Mouse (Mus musculus): ENCODE results near the gene Gm28539. TPM values are rescaled to one million over a fixed set of nuclear protein-coding genes. Genes with fewer than 3 reads are reported as not detected.

Gm28539 gene
- 10 to 100 TPM in 1 of 2 experiments, 1 to 10 TPM in 1; 2.0 to 10.4 TPM for total RNA-seq (2023)

DNA sequence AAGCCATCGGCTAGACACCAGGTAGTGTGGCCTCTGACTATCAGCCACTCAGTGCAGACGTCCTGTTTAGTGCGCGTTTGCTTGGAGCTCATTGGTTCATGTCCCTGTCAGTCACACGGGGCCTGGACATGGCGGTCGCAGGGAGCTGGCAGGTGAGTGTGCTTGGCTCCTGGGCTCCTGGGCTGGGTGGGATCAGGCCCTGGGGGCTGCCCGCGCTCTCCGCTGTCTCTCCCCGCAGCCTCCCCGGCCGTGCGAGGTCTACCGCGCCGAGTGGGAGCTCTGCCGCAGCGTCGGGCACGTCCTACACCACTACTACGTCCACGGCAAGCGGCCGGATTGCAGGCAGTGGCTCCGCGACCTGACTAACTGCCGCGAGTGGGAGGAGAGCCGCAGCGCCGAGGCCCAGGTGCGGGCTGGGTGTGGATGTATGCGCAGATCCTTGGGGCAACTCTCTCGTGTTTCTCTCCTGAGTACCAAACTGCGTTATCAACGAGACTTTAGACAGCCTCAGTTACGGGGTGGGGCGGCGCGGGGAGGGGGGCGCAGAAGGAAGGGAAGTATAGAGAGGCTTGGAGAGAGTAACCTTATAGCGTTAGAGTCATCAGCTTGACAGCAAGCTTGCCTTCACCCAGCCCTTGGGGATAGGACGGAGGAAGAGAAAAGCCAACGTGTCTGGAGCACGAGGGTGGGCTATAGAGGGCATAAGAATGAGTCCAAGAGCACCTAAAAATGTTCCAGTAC lies at the start of gene Gm28539, which contains the start of gene 2510002D24Rik:
Gene Gm28539 (plus strand): TSS at position 117 of the 741 bp plus-strand sequence.
Gene 2510002D24Rik (plus strand): TSS at position 111 of the 741 bp plus-strand sequence.

DNA sequence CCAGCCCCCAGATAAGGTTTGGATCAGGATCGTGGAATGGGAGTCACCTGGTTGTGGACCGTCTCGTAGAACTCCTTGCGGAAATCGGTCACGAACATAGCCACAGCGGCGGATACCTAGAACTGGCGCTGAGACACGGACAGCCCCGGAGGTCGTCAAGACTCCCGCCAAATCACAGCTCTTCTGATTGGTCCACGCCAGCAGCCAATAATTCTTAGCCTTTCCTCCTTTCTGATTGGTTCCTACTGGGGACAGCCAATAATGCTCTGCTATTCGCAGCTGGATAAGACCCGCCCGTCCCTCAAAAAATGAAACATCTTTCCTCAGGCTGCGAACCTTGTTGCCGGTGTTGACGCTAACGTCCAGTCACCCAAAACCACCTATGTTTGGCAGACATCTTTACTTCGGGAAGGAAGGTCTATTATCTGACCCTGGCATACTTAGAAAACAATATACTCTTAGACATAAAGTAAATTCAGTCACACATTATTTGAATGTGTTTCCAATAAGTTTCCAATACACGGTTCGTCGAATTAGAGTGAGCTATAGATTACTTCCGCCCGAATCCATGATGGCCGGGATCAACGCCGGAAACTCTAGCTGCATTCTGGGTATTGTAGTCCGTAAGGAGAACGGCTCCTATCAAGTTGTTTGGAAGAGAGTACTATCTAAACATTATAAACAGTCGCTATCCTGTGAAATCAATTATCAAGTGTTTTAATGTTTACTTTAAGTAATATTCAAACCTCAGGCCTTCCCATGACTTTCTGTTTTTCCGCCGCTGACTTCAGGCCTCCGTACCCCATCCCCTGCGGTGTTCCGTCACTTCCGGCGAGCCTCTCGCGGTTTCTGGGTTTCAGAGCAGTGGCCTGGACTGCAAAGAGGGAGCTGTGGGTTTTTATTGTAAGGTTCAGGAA lies 24.7 kb upstream of the Gm28539 start, which contains the start of the genes Ufd1 and Cdc45:
Gene Ufd1 (plus strand): TSS at position 312 of the 917 bp plus-strand sequence.
Gene Cdc45 (minus strand): TSS at position 520 of the 917 bp plus-strand sequence.

DNA sequence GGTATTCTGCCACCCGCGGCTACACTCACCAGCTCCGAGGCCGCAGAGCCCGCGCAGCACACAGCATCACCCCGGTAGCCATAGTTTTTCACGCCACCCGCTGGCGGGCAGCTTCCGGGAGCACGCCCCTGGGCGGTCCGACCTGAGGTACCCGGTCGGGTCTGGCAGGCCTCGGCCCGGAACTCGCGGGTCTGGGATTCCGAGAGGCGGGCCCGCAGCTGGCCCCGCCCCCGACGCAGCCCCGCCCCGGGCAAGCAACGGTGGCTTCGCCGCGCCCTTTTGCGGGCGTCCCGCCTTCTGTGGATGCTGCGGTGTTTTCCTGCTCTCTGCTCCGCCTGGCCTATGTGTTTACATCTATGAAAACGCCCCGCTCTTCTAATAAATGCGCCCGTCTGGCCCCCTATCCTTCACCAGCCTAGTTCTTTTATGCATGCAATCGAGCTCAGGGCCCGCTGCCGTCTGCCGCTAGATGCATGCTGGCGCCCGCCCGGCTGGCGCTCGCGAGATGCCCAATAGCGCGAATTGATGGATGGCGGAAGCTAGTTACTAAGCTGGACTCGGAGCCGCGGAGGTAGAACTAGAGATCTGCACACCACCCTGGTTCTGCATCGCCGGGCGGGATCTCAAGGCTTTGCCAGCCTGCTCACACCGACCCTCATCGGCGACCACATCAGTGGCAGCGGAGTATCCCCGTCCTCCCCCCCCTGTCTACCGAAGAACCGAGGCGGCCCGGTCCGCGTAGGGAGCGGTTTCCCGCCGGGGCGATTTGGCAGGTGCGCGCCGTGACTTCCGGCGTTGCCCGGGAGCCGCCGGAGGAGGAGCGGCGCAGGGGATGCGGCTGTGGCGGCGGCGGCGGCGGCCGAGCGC lies 40.3 kb downstream of the Gm28539 start, which contains the start of the genes Mrpl40 and Hira:
Gene Mrpl40 (minus strand): TSS at position 421 of the 867 bp plus-strand sequence.
Gene Hira (plus strand): TSS at position 596 of the 867 bp plus-strand sequence.

Other genes with a start within 250 kb of the Gm28539 start
- gene Tbx1, start 245.9 kb upstream of the Gm28539 start, total RNA-seq (2023), result not detected
- not detected for gene Gp1bb, start 214.2 kb upstream of the Gm28539 start, total RNA-seq (2023)
- gene Gm49601, start 210.2 kb upstream of the Gm28539 start, total RNA-seq (2023), result not detected
- gene Sept5, start 206.6 kb upstream of the Gm28539 start, total RNA-seq (2023), result 1 to 10 TPM in 1 of 2 experiments, under 1 TPM in 1; 0.49 to 1.4 TPM
- not detected for gene Cldn5, start 59.7 kb upstream of the Gm28539 start, total RNA-seq (2023)
- gene Ufd1, start 24.8 kb upstream of the Gm28539 start, total RNA-seq (2023), result 10 to 100 TPM; 69.7 to 74.3 TPM
- gene Cdc45, start 24.6 kb upstream of the Gm28539 start, total RNA-seq (2023), result 1 to 10 TPM; 1.4 to 2.3 TPM
- gene 2510002D24Rik, start within 50 bp of the Gm28539 start, total RNA-seq (2023), result 1 to 10 TPM; 8.0 to 9.4 TPM
- 10 to 100 TPM; 30.4 to 31.2 TPM for gene Mrpl40, start 40.3 kb downstream of the Gm28539 start, total RNA-seq (2023)
- 10 to 100 TPM; 39.7 to 40.4 TPM for gene Hira, start 40.5 kb downstream of the Gm28539 start, total RNA-seq (2023)

Measured in monocyte, adult 59 days (primary cell).